Mouse (Mus musculus): ENCODE results near the gene Faf2. TPM values are rescaled to one million over a fixed set of nuclear protein-coding genes. Genes with fewer than 3 reads are reported as not detected.

Faf2 gene
- total and polyA plus RNA-seq, 2 experiments from 2014 or later: 49.3 to 53.0 TPM

DNA sequence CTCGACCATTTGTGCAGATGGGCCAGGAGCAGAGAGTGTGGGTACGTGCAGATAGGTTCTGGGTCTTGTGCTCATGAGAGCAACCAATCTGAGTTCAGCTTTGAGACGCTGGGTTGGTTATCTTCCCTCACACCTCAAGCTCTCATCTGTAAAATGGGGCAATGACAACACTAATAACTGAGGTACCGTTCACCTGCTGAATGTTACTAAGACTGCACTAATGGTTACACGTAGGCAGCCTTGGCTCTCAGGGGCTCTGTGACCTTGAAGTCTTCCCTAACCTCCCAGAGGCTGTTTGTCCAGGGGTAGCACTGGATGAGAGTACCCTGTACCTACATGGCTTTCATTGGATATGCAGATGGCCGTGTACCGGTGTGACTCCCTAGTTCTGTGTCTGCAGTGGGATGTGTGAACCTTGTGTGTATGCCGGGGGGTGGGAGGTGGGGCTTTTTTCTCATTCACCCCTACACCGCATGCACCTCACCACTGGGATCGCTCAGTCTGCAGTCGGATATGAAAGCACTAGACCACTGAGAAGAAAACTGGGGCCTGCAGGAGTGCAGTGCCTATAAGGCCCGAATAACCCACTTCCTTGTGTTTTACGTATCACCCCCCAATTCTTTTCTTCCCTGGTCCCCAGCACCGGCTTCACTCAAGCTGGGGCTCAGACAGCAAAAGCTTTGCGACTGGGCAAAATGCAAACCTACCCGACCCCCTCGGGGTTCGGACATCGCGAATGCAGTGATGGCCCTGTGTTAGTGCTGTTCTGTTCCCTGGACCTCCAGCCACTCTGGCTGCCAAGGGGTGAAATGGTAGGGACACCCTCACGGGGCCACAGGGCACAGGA is 71.3 kb downstream of the Faf2 start:
- H3K27ac ChIP-seq (ENCODE audit: low read depth, low read length): peak overlapping the region; percentile 91
- ATAC-seq (ENCODE audit: low FRiP score): no peak
- no peaks in the 10 kb centered on the region for H3K27me3 ChIP-seq (ENCODE audit: insufficient read depth, low read length)
- H3K4me3 ChIP-seq (ENCODE audit: low read depth, low read length): peak overlapping the region; percentile 99
- DNase-seq (ENCODE audit: low spot score): no peak
- no peaks in the 10 kb centered on the region for H3K36me3 ChIP-seq (ENCODE audit: insufficient read depth, low read length)
- TF ChIP-seq CTCF (IDR thresholded peaks at IDR 0.05): no peak
- H3K9me3 ChIP-seq (ENCODE audit: low read length): no peaks in the 10 kb centered on the region
- peak overlapping the region; percentile 98 for H3K9ac ChIP-seq (replicated peaks; ENCODE audit: low read length, poor library complexity, severe bottlenecking)
- 12% methylated on average over 21 of the region's 21 CpGs for WGBS
- peak overlapping the region; percentile 93 for H3K4me2 ChIP-seq (ENCODE audit: low read depth, low read length, poor library complexity, severe bottlenecking)
- H3K4me1 ChIP-seq (ENCODE audit: insufficient read depth, low read length): peaks cover 12% of the 10 kb centered on the region

GRCm38 (mm10) chr13:54693558-54694347 is 72.2 kb downstream of the Faf2 start, which contains the start of gene Rnf44:
TSS of gene Rnf44 (minus strand) at chr13:54693907.
- Histone ChIP-seq H3K4me1 (ENCODE audit: insufficient read depth, low read length) (peaks cover 12% of the 10 kb centered on the region), H3K36me3 (ENCODE audit: insufficient read depth, low read length) (no peaks in the 10 kb centered on the region), H3K9me3 (ENCODE audit: low read length) (no peaks in the 10 kb centered on the region), H3K4me2 (ENCODE audit: low read depth, low read length, poor library complexity, severe bottlenecking) (peak within 1 kb of the TSS; percentile 93), H3K4me3 (ENCODE audit: low read depth, low read length) (peak within 1 kb of the TSS; percentile 99), H3K9ac (replicated peaks; ENCODE audit: low read length, poor library complexity, severe bottlenecking) (peak within 1 kb of the TSS; percentile 98), H3K27ac (ENCODE audit: low read depth, low read length) (peak within 1 kb of the TSS; percentile 91), H3K27me3 (ENCODE audit: insufficient read depth, low read length) (no peaks in the 10 kb centered on the region)
- no peak for TF ChIP-seq CTCF (IDR thresholded peaks at IDR 0.05)
- DNase-seq (ENCODE audit: low spot score) (peak; percentile 99), ATAC-seq (ENCODE audit: low FRiP score) (peak; percentile 98)
- 3% methylated on average over 73 of the region's 92 CpGs for WGBS

GRCm38 (mm10) chr13:54694348-54695060 is 72.9 kb downstream of the Faf2 start:
- Histone ChIP-seq H3K4me2 (ENCODE audit: low read depth, low read length, poor library complexity, severe bottlenecking) (peak overlapping the region; percentile 51), H3K27me3 (ENCODE audit: insufficient read depth, low read length) (no peaks in the 10 kb centered on the region), H3K36me3 (ENCODE audit: insufficient read depth, low read length) (no peaks in the 10 kb centered on the region), H3K4me1 (ENCODE audit: insufficient read depth, low read length) (peaks cover 12% of the 10 kb centered on the region), H3K27ac (ENCODE audit: low read depth, low read length) (peak overlapping the region; percentile 91), H3K4me3 (ENCODE audit: low read depth, low read length) (peak overlapping the region; percentile 99), H3K9me3 (ENCODE audit: low read length) (no peaks in the 10 kb centered on the region), H3K9ac (replicated peaks; ENCODE audit: low read length, poor library complexity, severe bottlenecking) (peak overlapping the region; percentile 52)
- 16% methylated on average over 26 of the region's 26 CpGs for WGBS
- no peak for DNase-seq (ENCODE audit: low spot score)
- ATAC-seq (ENCODE audit: low FRiP score): peak; percentile 71
- TF ChIP-seq CTCF (IDR thresholded peaks at IDR 0.05): no peak

- Histone ChIP-seq H3K9me3 (ENCODE audit: low read length) (no peaks in the 10 kb centered on the region), H3K9ac (replicated peaks; ENCODE audit: low read length, poor library complexity, severe bottlenecking) (no peak overlapping the region), H3K27me3 (ENCODE audit: insufficient read depth, low read length) (no peaks in the 10 kb centered on the region), H3K36me3 (ENCODE audit: insufficient read depth, low read length) (no peaks in the 10 kb centered on the region), H3K4me1 (ENCODE audit: insufficient read depth, low read length) (peaks cover 12% of the 10 kb centered on the region), H3K4me2 (ENCODE audit: low read depth, low read length, poor library complexity, severe bottlenecking) (no peak overlapping the region), H3K4me3 (ENCODE audit: low read depth, low read length) (no peak overlapping the region), H3K27ac (ENCODE audit: low read depth, low read length) (no peak overlapping the region)
- no peak for TF ChIP-seq CTCF (IDR thresholded peaks at IDR 0.05)
- DNase-seq (ENCODE audit: low spot score) (no peak), ATAC-seq (ENCODE audit: low FRiP score) (no peak)
- WGBS: 90% methylated on average over 11 of the region's 11 CpGs
These were observed 74.1 kb downstream of the Faf2 start for GRCm38 (mm10) chr13:54695479-54696230.

DNA sequence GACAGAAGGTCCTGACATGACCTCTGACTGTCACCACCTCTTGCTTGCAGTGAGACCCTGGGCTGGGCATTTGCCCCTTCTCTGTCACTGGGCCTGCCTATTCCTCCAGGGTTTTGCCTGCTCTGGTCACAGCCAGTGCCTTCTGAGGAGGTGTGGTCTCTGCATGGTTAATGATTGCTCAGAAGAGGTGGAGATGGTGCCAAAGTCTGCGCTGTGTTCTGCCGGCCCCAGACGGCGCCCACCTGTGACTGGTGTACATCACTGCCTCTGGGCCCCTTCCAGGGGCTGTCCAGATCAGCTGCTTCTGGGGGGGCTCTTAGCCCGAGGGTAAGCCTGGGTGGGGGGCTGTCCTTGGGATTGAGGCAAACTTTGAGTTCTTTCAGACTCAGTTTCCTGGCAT is 79.7 kb downstream of the Faf2 start, which contains the start of gene Cdhr2:
Gene Cdhr2 (plus strand): TSS at position 219 of the 400 bp plus-strand sequence.
- 74% methylated on average over 5 of the region's 5 CpGs for WGBS
- H3K4me2 ChIP-seq (ENCODE audit: low read depth, low read length, poor library complexity, severe bottlenecking): no peak within 1 kb of the TSS
- TF ChIP-seq CTCF (IDR thresholded peaks at IDR 0.05): no peak
- no peaks in the 10 kb centered on the region for H3K4me1 ChIP-seq (ENCODE audit: insufficient read depth, low read length)
- no peaks in the 10 kb centered on the region for H3K9me3 ChIP-seq (ENCODE audit: low read length)
- H3K27ac ChIP-seq (ENCODE audit: low read depth, low read length): no peak within 1 kb of the TSS
- H3K36me3 ChIP-seq (ENCODE audit: insufficient read depth, low read length): no peaks in the 10 kb centered on the region
- no peak for DNase-seq (ENCODE audit: low spot score)
- no peak within 1 kb of the TSS for H3K9ac ChIP-seq (replicated peaks; ENCODE audit: low read length, poor library complexity, severe bottlenecking)
- ATAC-seq (ENCODE audit: low FRiP score): no peak
- H3K27me3 ChIP-seq (ENCODE audit: insufficient read depth, low read length): no peaks in the 10 kb centered on the region
- no peak within 1 kb of the TSS for H3K4me3 ChIP-seq (ENCODE audit: low read depth, low read length)
